Mouse (Mus musculus): ENCODE data around the gene Dock6.
"Not testable (repeated sequence)": the region's sequence is repeated elsewhere in the genome, so short reads cannot be mapped to it uniquely, and the experiment has no call there.

Dock6 gene

DNA sequence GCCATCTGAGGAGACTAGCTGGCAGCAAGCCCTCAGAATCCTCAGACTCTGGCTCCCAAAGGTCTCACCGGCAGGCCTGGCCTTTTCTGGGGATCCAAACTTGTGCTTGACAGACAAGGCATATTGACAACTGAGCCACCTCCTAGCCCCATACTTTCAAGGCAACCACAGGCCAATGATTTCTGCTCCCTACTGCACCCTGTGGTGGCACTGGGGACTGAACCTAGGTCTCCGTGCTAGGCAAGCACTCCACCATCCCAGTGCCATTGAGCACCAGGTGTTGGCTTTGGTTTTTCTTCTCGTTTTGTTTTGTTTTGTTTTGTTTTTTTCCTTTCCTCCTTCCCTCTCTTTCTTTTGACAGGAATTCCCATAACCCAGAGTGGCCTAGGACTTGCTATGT lies 43.9 kb downstream of the Dock6 start:
- DNase-seq (ENCODE audit: low spot score in 2 of 2), result no peak

DNA sequence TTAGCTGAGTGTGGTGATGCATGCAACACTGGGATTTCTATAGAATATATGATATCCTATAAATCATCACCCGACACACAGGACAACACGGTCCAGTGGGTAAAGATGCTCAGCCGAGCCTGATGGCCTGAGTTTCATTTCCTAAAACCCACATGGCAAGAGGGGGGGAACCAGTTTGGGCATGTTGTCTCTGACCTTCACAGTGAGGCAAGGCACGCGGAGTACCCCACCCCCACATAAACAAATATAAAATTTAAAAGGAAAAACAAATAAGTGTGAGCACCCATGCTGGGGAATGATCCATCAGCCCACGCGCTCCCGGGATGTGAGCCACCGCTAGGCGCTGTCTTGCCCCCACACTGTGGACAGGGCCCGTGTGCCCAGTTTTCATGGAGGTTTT lies 45.5 kb downstream of the Dock6 start:
- no peak for DNase-seq (ENCODE audit: low spot score in 2 of 2)

DNA sequence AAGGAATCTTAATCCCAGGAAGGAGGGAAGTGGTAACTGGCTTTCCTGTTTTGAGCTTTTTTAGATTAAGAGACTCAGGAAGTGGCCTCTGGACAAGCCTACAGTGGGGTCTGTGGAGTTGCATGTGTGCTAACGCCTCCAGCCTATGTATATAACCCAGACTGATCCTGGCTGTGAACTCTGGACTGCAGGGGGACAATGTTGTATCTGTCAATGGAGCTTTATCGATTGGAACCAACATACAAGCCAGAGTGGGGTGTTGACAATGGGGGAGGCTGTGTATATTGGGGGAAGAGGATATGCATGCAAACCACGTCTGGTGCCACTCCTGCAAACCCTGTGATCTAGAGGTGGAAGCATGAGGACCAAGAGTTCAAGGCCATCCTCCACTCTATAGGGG lies 46.1 kb downstream of the Dock6 start:
- no peak for DNase-seq (ENCODE audit: low spot score in 2 of 2)

DNA sequence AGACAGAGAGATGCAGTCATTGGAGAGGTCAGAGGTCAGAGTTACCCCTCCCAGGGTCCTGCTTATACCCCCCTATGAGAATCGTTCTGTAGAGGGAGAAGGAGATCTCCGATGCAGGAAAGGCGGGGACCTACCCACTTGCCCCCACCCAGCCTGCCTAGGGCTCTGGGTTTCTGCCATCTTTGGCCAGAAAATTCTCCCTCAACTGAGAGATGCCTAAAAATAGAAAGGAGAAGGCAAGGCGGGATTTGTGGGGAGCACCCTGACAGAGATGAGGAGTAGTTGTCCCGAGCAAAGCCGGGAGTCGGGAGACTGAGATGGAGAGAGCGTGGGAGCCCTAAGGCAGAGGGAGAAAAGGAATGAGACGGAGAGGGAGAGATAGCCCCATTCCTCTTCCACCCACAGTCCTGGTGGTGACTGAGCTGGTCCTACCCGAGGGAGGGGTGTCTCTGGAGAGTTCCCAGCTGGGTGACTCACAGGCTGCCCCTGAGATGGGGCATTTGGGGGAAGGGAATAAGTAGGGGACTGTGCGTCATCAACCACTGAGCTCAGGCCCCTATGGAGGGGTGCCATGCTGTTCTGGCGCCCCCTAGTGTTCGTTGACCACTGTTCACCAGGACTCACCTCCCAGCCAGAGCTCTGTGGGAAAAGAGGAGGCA lies 48.3 kb downstream of the Dock6 start:
- peak; percentile 68 to 92 for DNase-seq (ENCODE audit: low spot score in 2 of 2)

DNA sequence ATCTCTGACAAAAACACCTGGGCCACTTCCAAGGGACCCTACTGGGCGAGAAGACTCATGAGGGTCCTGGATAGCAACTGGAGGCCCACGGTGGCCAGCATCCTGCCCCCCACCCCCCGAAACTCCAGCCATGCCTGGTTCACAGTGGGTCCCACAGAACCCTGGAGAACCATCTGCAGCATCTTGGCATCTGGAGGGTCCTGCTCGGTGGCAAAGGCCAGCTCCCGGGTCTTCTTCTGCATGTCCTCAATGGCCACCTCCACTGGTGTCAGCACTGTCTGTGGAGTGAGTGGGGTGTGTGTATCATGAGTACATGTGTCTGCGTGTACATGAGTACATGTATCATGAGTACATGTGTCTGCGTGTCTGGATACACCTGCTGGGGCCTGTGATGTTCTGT lies 50.8 kb downstream of the Dock6 start:
- DNase-seq (ENCODE audit: low spot score in 2 of 2), result no peak

DNA sequence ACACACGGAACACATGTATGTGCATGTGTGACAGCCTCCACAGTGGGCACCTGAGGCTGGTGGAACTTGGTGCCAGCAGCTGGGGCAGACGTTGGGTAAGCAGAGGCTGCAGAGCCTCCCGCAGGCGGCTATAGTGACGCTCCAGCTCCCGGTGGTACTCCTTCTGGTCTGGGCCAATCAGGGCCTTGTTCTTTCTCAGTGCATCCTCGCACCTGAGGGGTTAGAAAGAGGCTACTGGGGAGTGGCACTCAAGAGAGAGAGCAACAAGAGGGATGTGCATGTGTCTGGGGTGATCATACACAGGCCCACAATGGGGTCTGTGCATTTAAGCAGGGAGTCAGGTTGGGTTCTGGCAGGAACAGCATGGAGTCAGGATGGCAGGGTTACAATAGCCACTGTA lies 51.3 kb downstream of the Dock6 start:
- DNase-seq (ENCODE audit: low spot score in 2 of 2), result no peak

DNA sequence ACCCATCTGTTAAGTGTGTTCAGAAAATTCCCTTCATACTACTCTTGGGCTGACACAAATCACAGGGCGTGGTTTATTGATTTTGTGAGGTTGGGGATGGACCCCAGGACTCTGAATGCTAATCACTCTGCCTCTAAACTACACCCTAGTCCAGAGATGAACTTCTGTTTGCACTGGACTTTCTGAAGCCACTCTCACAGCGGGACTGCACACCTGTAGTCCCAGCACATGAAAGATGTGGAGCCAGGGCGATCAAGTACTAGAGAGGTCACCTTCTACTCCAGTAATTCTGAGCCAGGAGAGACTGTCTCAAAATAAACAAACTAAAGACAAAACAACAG lies 53.5 kb downstream of the Dock6 start:
- DNase-seq (ENCODE audit: low spot score in 2 of 2), result no peak

DNA sequence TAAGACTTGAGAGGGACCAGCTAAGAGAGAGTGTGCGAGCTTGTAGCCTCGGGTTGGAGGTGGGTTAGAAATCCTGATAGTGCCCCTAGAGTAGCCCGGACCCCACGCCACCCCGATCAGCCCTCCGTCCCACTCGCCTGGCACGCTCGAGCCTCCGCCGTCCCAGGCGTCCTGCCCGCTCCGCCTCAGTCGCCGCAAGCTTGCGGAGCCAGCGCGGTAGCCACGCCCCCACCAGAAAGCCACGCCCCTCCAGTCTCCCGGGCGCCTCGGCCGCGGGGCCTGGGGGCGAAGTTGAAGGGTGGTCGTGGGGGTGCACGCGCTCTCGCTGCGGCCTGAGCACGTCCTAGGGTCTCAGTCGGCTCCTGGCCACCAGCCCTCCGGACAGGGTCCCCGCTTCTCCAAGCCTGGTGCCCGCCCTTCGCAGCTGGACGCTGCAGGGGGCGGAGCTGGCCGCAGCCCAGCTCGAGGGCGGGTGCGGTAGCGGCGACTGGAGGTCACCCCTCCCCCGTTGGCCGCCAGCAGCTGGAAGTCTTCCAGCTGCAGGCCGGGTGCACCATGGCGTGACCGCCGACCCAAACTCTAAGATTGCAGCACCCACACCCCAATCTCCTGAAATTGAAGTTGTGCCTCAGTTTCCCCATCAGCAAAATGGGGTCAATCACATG lies 54.0 kb downstream of the Dock6 start, which contains the start of gene Kank2:
Gene Kank2, minus strand, starts transcription at position 400 of the 665 bp plus-strand sequence.
- DNase-seq (ENCODE audit: low spot score in 2 of 2), result peak; percentile 80 to 91

DNA sequence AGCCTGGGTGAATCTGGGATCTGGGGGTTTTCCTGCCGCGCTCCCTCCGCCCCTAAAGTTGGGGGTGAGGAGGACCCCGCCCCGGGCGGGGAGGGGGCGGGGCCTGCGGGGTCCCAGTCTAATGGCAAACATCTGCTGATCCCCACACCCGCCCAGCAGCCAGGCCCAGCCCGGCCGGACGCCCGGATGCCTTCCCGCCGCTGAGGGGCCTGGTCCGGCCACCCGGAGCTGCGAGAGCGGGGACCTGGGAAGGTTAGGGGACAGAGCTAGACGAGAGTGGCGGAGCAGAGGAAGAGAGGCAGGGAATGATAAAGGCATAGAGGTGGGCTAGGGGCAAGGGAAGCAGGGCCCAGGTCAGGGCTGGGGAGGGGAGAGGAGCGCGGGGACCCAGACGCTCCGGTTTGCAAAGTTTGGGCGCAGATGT lies 54.5 kb downstream of the Dock6 start:
- DNase-seq (ENCODE audit: low spot score in 2 of 2), result peak; percentile 36 to 72

DNA sequence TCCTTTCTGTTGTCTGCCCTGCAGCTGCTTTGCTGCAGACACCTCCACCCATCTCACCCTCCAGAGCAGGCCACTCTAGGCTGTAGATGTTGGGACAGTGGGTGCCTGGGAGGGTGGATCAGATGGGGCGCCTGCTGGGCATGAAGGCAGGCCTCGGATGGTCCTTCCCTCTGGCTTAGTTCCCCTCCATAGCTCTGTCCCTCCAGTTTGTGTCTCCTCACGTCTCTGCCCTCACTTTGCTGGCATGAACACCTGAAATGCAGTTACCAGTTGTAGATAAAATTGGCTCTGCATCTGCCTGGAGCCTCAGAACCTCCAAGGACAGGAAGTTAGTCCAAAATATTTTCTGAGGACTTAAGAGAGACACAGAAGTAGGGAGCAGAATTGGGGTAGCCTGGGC lies 55.5 kb downstream of the Dock6 start:
- DNase-seq (ENCODE audit: low spot score in 2 of 2), result no peak

DNA sequence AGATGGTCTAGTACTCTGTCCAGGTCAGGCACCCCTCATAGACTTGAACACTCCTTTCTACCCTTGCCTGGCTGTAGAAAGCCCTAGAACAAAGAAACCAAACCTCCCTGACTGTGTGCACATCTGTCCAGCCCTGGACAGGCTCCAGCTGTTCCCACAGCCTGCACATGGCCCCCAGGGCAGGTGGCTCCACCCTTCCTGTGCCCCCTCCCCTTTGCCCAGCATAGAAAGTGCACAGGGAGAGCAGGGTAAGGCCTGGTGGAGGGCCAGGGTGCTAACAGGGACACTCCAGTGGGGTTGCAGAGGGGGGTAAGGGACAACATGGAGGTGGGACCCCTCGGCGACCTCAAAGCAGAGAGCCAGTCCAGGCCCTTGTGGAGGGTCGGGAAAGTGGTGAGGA lies 56.2 kb downstream of the Dock6 start:
- DNase-seq (ENCODE audit: low spot score in 2 of 2), result no peak

DNA sequence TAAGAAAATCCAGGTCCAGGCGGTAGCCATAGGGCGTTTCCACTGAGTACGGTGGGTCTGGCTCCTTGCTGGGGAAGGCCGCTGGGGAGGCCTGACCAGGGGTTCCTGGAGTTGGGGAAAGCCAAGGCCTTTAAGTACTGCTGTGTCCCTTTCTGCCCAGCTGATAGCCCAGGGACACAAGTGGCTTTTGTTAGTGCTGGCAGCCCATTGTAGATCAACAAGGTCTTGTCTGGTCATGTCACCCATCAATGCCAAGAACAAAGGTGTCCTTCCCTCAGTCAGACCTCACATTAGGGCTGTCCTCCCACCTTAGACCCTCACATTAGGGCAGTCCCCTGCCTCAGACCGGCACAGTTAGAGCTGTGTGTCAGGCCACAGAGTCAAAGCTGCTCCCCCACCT lies 56.9 kb downstream of the Dock6 start:
- DNase-seq (ENCODE audit: low spot score in 2 of 2), result no peak

DNA sequence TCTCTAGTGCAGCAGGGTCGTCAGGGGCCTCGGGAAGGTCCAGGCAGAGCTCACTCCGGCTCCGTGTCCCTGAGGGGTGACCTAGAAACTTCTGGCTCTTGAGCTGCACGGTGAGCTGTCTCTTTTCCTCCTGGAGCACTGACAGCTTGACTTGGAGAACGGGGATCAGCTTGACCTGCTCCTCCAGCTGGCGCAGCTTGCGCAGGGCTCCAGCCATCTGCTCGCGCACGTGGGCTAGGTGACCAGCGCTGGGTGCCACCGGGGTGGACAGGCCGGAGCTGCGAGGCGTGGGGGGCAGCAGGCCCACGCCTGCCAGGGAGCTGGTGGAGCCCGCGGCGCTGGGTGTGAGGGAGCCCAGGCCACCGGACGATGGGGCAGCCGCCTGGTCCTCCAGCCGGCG lies 57.5 kb downstream of the Dock6 start:
- no peak for DNase-seq (ENCODE audit: low spot score in 2 of 2)

DNA sequence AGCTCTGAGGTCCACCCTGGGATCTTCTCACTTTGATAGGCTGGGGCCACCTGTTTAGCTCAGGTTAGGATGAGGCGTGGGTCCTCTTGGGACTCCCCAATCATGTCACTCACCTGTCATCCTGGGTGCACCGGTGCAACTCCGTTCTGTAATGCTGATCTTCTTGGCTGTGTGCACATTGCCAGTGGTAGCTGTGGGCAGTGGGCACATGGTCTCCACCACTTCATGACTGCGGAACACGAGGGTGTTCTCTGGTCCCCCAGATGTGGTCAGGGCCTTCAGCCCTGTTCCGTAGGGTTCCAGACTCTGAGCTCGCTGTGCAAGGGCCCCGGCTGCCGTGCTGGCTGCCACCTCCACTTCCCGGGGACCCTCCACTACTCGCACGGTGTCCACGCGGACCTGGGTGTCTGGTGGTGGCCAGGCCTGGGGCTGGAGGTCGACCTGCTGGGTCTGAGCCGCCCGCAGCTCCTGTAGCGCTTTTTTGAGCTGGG lies 58.0 kb downstream of the Dock6 start:
- DNase-seq (ENCODE audit: low spot score in 2 of 2), result no peak

DNA sequence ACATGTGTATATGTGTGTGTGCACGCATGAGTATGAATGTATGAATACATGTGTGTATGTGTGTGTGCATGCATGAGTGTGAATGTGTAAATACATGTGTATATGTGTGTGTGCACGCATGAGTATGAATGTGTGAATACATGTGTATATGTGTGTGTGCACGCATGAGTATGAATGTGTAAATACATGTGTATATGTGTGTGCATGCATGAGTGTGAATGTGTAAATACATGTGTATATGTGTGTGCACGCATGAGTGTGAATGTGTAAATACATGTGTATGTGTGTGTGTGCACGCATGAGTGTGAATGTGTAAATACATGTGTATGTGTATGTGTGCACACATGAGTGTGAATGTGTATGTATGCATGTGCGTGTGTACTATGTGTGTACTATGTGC lies 58.9 kb downstream of the Dock6 start:
- DNase-seq (ENCODE audit: low spot score in 2 of 2), result not testable (repeated sequence)

DNA sequence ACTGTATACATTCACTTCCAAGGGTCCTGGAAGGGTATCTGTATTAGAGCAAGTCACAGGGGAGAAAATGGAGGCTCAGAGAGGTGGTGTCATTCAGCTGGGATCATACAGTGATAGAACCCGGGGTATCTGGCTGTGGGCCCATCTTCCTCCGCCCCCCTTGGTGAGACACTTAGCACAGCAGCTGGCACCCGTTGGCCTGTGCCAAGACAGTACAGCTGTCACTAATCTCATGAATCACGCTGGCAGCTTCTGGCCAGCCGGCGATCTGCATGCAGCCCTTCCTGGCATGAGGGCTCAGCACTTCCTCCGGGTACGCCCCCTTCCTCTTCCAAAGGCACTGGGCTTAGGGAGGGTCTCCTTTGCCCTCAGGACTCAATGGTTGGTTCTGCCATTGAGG lies 59.8 kb downstream of the Dock6 start:
- DNase-seq (ENCODE audit: low spot score in 2 of 2), result no peak

DNA sequence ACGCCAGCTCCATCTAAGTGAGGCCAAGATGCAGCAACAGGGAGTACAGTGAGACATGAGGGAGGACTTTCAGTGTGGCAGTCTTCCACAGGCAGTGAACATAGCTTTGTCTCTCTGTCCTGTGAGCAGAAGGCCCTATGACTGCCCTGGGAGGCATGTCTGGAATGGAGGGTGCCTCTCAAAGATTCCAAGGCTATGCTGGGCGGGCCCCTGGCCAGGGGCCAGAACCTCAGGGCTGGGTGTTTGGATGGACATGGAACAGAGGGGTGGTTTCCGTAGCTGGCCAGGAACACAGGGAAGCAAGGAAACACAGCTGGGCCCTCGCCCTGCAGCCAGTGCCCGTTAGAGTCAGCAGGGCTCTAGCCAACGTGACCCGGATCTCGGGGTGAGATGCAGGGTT lies 60.6 kb downstream of the Dock6 start:
- DNase-seq (ENCODE audit: low spot score in 2 of 2), result no peak

DNA sequence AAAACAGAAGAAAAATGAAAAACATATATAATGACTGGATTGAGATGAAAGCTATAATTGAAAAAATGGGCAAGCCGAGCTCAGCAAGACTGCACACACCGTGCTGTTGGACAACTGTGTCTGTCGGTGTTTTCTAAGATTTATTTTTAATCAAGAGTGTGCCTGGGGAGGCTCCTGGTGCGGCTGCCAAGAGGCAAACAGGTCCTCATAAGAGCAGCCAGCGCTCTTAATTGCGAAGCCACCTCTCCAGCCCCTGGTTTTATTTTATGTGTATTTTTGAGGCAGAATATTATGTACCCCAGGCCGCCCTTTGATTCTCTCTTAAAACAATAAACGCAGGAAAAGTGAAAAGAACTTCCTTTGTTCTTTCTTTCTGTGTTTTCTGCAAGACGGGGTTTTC lies 64.2 kb downstream of the Dock6 start:
- DNase-seq (ENCODE audit: low spot score in 2 of 2), result no peak

DNA sequence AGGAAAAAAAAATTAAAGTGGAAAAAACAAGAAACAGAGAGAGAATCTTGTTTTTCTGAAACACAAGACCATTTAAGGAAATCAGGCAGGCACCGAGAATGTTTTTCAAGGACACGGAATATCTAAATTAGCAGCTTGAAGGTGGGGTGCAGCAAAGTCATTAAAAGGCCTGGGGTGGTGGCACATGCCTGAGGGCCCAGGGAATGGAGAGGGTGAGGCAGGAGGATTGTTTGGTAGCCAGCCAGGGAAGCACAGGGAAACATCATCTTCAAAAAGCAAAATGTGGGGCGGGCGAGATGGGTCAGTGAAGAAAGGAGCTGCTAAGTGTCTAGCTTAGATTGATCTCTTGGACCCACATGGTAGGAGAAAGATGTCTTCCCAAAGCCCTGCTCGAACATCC lies 64.8 kb downstream of the Dock6 start:
- no peak for DNase-seq (ENCODE audit: low spot score in 2 of 2)

DNA sequence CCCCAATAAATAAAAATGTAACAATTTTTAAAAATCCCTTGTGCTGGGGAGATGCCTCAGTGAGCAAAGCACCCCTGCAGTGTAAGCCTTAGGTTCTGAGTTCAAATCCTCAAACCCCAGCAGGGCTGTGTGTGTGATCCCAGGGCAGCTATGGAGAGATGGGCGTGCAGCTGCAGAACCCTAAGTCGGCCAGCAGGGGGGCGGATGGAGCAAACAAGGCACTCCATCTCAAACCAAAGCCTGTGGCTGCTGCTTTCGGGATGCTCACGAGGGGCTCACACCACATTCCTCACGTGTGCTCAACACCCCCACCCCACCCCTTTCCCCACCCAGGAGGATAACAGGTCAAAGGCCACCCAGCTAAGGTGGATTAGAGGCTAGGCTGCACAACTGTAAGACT lies 65.5 kb downstream of the Dock6 start:
- peak; percentile 45 to 83 for DNase-seq (ENCODE audit: low spot score in 2 of 2)

DNA sequence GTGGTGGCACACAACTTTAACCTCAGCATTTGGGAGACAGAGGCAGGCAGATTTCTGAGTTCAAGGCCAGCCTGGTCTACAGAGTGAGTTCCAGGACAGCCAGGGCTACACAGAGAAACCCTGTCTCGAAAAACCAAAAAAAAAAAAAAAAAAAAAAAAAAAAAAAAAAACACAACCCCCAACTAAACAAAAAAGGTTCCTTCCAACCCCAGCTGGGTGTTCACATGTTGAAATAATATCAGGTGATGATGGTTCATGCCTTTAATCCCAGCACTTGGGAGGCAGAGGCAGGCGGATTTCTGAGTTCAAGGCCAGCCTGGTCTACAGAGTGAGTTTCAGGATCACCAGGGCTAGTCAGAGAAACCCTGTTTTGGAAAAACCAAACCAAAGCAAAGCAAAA lies 66.1 kb downstream of the Dock6 start:
- DNase-seq (ENCODE audit: low spot score in 2 of 2), result not testable (repeated sequence)

DNA sequence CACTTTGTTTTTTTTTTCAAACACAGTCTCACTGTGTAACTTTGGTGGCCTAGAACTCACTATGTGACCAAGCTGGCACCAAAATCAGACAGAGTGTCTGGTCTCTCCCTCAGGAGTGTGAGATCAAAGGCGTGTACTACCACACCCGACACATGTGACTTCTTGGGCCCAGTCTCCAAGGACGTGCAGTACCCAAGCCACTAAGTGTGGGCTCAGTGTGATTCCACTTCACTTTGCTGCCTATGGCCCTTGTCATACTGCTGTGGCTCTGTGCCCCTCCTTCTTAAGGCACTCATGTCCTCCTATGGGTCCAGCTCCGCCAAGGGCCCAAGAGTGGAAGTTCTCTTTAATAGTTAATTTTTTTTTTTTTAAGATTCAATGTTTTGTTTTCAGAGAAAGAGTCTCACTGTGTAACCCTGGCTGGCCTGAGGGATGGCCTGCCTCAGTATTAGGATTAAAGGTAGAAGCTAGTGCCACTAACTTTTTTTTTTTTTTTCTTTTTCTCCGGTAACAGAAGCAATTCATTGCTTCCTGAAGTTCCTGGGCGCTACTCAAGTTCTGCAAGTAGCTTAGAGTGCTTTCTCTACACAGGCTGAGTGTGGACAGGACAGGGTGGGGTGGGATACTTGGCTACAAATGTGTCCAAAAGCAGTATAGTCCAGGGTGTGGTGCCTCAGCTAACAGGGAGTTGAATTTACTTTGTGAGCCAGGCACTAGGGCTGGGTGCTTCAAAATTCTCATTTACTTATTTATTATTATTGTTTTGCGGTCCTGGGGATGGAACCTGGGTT lies 67.7 kb downstream of the Dock6 start:
- DNase-seq (ENCODE audit: low spot score in 2 of 2), result no peak

Data from spleen, postnatal 4 days (tissue).